Mouse (Mus musculus) hindbrain, embryonic 11.5 days (tissue): ENCODE measurements around the gene Gmeb2. TPM values are rescaled to one million over a fixed set of nuclear protein-coding genes. Genes with fewer than 3 reads are reported as not detected.

Experiments used
- ATAC-seq: fragments of 200-750 bp; cut with Nextera tagmentation; 2 replicates; pipeline ENCODE4 v1.8.0; 2017; ENCODE audit warnings: mild to moderate bottlenecking, moderate TSS enrichment, moderate library complexity; ENCODE audit not compliant: low FRiP score
- DNase-seq: peaks from one replicate; pipeline ENCODE4 v3.0.0-alpha.2; 2015; ENCODE audit warnings: low spot score
- H3K27ac ChIP-seq: fragments of 300-500 bp; sonication (generic); 2 replicates; pipeline ENCODE4 v1.5.1; 2014; ENCODE audit warnings: mild to moderate bottlenecking, low read depth, low read length
- H3K27me3 ChIP-seq: fragments of 300-500 bp; sonication (generic); 2 replicates; pipeline ENCODE4 v1.6.1; 2014; ENCODE audit warnings: mild to moderate bottlenecking, low read length, moderate library complexity, mixed read lengths; ENCODE audit not compliant: control insufficient read depth, insufficient read depth
- H3K36me3 ChIP-seq: fragments of 300-500 bp; sonication (generic); 2 replicates; pipeline ENCODE4 v1.6.1; 2014; ENCODE audit warnings: mild to moderate bottlenecking, low read length, moderate library complexity, mixed read lengths; ENCODE audit not compliant: control insufficient read depth, insufficient read depth
- H3K4me1 ChIP-seq: fragments of 300-500 bp; sonication (generic); replicated peaks from 2 replicates; pipeline ENCODE4 v1.6.1; 2014; ENCODE audit warnings: low read length, mixed read lengths; ENCODE audit not compliant: control insufficient read depth, insufficient read depth
- H3K4me2 ChIP-seq: fragments of 300-500 bp; sonication (generic); replicated peaks from 2 replicates; pipeline ENCODE4 v1.6.1; 2014; ENCODE audit warnings: mild to moderate bottlenecking, low read depth, low read length
- H3K4me3 ChIP-seq: fragments of 300-500 bp; sonication (generic); 2 replicates; pipeline ENCODE4 v1.5.1; 2014; ENCODE audit warnings: low read depth, low read length
- H3K9ac ChIP-seq: fragments of 300-500 bp; sonication (generic); 2 replicates; pipeline ENCODE4 v1.6.1; 2014; ENCODE audit warnings: low read depth, low read length
- H3K9me3 ChIP-seq: fragments of 300-500 bp; sonication (generic); 2 replicates; pipeline ENCODE4 v1.6.1; 2016; ENCODE audit warnings: low read length; ENCODE audit not compliant: control insufficient read depth
- WGBS: fragments of 180-500 bp; shearing (Covaris S2); extraction: QIAGEN DNeasy Blood & Tissue Kit; methylation state at CpG from one replicate; pipeline ENCODE4 v1.1.7; 2014; 5-methylcytosine and 5-hydroxymethylcytosine counted together
- polyA plus RNA-seq: library from polyadenylated mRNA; unstranded; fragments of >200 nt; fragmentation: Nextera tagmentation; extraction: Ambion mirVana; gene quantifications from 2 replicates; pipeline ENCODE4 v1.2.1, GENCODE M21; 2014

Gmeb2 gene
- polyA plus RNA-seq, 1 experiment from 2014 or later = 17.9 TPM

DNA sequence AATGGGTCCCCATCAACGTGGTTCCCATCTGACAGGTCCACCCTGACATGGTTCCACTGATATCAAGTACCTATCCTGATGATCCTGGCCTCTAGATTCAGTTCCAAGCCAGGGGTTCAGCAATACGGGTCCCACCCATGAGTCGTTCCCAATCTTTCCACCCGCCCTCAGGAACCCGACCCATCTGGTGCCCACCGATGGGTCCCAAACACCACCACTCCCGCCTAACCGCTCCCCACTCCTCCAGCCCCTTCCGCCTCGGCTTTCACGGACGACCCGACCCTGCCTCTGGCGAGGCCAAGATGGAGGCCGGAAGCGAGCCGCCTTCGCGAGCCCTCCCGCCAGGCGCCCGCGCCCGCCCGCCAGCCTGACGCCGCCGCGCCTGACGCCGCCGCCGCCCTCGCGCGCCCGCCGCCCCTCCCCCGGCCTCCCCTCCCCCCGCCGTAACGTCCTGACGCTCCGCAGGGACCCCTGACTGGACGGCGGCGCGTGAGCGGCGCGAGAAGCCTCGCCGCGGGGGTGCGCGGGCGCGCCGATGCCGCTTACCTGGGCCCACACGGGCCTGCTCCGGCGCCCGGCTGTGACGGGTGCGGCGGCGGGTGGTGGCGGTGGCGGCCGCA lies 387 bp downstream of the Gmeb2 start:
- no peaks in the 10 kb centered on the region for H3K27me3 ChIP-seq
- ATAC-seq = peak; percentile 91
- H3K4me3 ChIP-seq = peak overlapping the region; percentile 66
- peak overlapping the region; percentile 97 for H3K27ac ChIP-seq
- peak overlapping the region; percentile 50 for H3K4me2 ChIP-seq
- H3K9me3 ChIP-seq = no peaks in the 10 kb centered on the region
- H3K36me3 ChIP-seq = no peaks in the 10 kb centered on the region
- H3K4me1 ChIP-seq = no peaks in the 10 kb centered on the region
- peak; percentile 87 for DNase-seq
- WGBS = 0% methylated on average over 37 of the region's 71 CpGs
- peak overlapping the region; percentile 88 for H3K9ac ChIP-seq

DNA sequence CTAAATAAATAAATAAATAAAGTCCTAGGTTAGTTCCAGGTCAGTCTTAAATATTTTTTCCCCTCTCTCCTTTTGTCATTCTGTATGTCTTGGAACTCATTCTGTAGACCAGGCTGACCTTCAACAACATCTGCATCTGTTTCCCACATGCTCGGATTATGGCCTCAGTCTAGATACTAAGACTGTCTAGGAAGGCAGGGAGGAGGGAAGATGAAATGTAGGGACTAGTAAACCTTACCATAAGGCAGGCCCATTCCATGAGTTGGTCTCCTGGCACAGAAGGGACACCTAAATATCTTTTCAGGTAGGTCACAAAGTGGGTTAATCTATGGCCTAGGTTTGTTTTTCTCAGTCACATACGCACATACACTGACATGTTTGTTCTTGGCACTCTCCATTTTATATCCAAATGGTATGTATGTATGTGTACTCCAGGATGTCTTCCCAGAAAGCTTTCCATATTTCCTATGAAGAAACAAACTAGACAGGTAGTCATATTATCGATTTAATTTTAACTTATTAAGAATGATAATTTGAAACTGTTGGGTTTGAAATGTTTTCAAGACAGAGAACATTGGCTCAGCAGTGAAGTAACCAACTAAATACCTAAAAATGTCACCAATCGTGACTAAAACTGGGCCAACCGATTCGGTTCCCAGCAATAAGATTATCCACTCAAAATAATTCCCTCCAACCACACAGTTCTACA lies 1.1 kb downstream of the Gmeb2 start:
- 61% methylated on average over 6 of the region's 6 CpGs for WGBS
- Histone ChIP-seq H3K9me3 (no peaks in the 10 kb centered on the region), H3K4me1 (no peaks in the 10 kb centered on the region), H3K27ac (peak overlapping the region; percentile 97), H3K4me3 (peak overlapping the region; percentile 66), H3K9ac (peak overlapping the region; percentile 88), H3K36me3 (no peaks in the 10 kb centered on the region), H3K27me3 (no peaks in the 10 kb centered on the region), H3K4me2 (peak overlapping the region; percentile 50)
- DNase-seq (no peak), ATAC-seq (no peak)

DNA sequence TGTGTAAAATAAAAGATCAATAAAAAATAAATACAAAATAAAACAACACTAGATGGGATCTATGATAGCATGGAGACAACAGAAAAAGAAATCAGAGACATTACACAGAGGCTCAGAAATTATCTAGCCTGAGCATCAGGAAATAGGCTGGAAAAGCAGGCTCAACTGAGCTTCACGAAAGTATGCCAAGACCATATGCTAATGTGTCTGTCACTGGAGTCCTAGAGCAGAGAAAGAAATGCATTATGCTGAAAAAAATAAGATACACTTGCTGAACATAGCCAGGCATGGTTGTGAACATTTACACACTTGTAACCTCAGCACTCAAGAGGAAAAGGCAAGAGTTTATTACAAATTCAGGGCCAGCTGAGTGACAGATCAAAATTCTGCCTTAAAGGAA lies 7.9 kb downstream of the Gmeb2 start:
- H3K9ac ChIP-seq = no peak overlapping the region
- no peaks in the 10 kb centered on the region for H3K4me1 ChIP-seq
- H3K27ac ChIP-seq = no peak overlapping the region
- H3K4me2 ChIP-seq = no peak overlapping the region
- no peaks in the 10 kb centered on the region for H3K27me3 ChIP-seq
- no peak overlapping the region for H3K4me3 ChIP-seq
- H3K36me3 ChIP-seq = no peaks in the 10 kb centered on the region
- ATAC-seq = no peak
- H3K9me3 ChIP-seq = no peaks in the 10 kb centered on the region
- no peak for DNase-seq
- 86% methylated on average over 1 of the region's 1 CpGs for WGBS

DNA sequence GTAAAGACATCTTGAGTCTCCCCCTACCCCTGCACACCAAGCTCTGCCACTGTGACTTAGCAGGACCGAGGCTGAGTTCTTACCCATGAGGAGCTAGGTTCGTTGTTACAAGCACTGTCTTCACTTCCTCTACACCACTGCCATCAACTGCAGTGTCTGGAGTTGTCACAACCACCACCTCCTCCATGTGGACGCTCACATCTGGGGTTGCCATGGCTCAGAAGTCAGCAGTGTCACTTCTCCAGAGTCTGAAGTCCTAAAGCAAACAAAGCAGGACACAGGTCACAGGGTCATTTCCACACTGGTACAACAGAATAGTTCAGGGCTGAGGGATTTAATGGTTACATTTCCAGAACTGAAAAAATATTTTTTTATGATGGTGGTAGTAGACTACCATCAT lies 10.0 kb downstream of the Gmeb2 start:
- Histone ChIP-seq H3K9ac (no peak overlapping the region), H3K27me3 (no peaks in the 10 kb centered on the region), H3K4me3 (no peak overlapping the region), H3K4me2 (no peak overlapping the region), H3K4me1 (no peaks in the 10 kb centered on the region), H3K27ac (no peak overlapping the region), H3K9me3 (no peaks in the 10 kb centered on the region), H3K36me3 (no peaks in the 10 kb centered on the region)
- ATAC-seq (no peak), DNase-seq (no peak)
- WGBS = 81% methylated on average over 3 of the region's 3 CpGs

DNA sequence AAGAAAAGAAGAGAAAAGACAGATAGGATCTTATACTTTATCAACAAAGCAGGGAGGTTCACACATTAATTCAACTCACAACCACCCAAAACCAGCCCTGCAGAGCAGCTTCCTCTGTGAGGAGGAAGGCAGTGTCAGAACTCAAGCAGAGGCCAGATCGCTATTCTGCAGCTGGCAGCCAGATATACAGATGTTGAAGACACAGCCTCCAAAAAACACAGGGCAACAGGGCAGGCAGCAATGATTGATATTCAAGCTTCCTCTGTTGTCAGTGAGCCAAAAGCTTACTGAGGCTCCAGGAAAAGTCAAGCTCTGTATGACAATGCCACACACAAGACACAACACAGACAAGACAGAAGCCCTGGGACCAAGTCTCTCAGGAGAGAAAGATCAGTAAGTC lies 11.1 kb downstream of the Gmeb2 start:
- no peak for DNase-seq

DNA sequence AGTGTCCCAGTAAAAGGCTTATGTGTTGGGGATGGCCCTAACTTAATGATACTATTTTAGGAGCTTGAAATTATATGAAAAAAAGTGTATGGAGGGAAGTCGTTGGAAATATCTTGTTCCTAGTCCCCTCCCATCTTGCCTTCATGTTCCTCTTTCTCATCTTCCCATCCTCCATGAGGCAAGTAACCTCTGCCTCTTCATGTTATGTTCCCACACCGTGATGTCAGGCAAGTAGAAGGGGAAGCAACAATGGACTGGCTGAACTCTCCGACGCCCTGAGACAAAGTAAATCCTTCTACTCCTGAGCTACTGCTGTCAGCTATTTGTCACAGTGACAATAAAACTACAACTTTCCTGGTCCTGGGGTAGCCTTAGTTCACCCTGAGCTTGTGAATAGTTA lies 13.2 kb downstream of the Gmeb2 start:
- ATAC-seq = no peak
- H3K36me3 ChIP-seq = no peaks in the 10 kb centered on the region
- 73% methylated on average over 4 of the region's 4 CpGs for WGBS

More for the DNA sequence above, 11.1 kb downstream of the Gmeb2 start:
- Histone ChIP-seq H3K27me3 (no peaks in the 10 kb centered on the region), H3K27ac (no peak overlapping the region), H3K36me3 (no peaks in the 10 kb centered on the region), H3K9me3 (no peaks in the 10 kb centered on the region), H3K4me3 (no peak overlapping the region), H3K4me1 (no peaks in the 10 kb centered on the region), H3K9ac (no peak overlapping the region), H3K4me2 (no peak overlapping the region)
- 81% methylated on average over 1 of the region's 1 CpGs for WGBS
- ATAC-seq = no peak

DNA sequence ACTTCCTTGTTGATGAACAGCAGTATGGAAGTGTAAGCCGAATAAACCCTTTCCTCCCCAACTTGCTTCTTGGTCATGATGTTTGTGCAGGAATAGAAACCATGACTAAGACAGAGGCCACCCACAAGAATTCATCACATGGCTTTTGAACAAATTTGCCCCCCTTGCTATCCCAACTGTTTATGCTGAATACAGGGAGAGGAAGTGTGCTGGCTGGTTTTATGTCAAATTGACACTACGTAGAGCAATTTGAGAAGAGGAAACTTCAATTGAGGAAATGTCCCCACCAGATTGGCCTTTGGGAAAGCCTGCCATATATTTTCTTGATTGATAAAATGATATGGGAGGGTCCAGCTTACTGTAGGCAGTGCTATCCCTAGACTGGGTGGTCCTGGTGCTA lies 14.0 kb downstream of the Gmeb2 start:
- ATAC-seq = no peak
- no peak overlapping the region for H3K27ac ChIP-seq

More for the DNA sequence above, 13.2 kb downstream of the Gmeb2 start:
- H3K27me3 ChIP-seq = no peaks in the 10 kb centered on the region
- H3K9me3 ChIP-seq = no peaks in the 10 kb centered on the region
- no peak overlapping the region for H3K4me3 ChIP-seq
- DNase-seq = no peak
- H3K4me2 ChIP-seq = no peak overlapping the region
- no peaks in the 10 kb centered on the region for H3K4me1 ChIP-seq
- no peak overlapping the region for H3K27ac ChIP-seq
- H3K9ac ChIP-seq = no peak overlapping the region

DNA sequence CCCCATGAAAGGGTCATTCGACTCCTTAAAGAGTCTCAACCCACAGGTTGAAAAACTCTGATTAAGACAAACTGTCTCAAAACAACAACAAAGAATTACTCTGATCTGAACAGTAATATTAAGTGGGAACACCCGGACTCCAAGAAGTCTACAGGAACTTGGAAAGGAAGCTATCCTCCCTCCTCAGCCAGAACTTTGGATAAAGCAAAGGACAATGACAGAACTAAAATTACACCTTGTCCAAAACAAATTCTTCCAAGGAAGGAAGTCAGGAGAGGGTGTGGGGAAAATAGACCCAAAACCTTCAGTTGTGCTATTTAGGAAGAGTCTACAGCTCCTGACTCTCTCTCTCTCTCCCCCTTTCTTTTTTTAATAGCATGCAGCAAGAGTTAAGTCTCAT lies 15.7 kb downstream of the Gmeb2 start:
- DNase-seq (no peak), ATAC-seq (no peak)
- no peaks in the 10 kb centered on the region for H3K36me3 ChIP-seq
- H3K27ac ChIP-seq = no peak overlapping the region
- no peaks in the 10 kb centered on the region for H3K27me3 ChIP-seq
- H3K9me3 ChIP-seq = no peaks in the 10 kb centered on the region
- WGBS = 94% methylated on average over 2 of the region's 2 CpGs
- no peak overlapping the region for H3K4me2 ChIP-seq
- no peaks in the 10 kb centered on the region for H3K4me1 ChIP-seq
- no peak overlapping the region for H3K9ac ChIP-seq
- H3K4me3 ChIP-seq = no peak overlapping the region

More for the DNA sequence above, 14.0 kb downstream of the Gmeb2 start:
- H3K27me3 ChIP-seq = no peaks in the 10 kb centered on the region
- no peaks in the 10 kb centered on the region for H3K36me3 ChIP-seq
- no peak overlapping the region for H3K9ac ChIP-seq
- no peaks in the 10 kb centered on the region for H3K4me1 ChIP-seq
- no peak overlapping the region for H3K4me3 ChIP-seq
- no peak for DNase-seq
- H3K4me2 ChIP-seq = no peak overlapping the region
- 82% methylated on average over 2 of the region's 2 CpGs for WGBS
- no peaks in the 10 kb centered on the region for H3K9me3 ChIP-seq

DNA sequence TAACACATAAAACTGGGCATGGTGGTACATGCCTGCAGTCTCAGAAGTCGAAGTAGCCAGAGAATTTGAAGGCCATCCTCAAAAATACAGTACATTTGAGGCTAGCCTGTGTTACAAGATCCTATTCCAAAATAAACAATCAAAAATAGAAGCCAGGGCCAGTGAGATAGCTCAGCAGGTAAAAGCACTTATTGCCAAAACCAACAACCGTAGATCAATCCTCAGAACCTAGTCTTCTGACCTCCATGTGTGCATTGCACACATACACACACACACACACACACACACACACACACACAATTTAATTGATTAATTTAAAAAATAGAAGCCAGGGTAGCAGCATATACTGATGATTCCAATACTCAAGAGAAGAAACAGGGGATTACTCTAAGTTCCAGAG lies 21.0 kb downstream of the Gmeb2 start:
- Histone ChIP-seq H3K9me3 (no peaks in the 10 kb centered on the region), H3K27me3 (no peaks in the 10 kb centered on the region), H3K27ac (no peak overlapping the region), H3K4me1 (no peaks in the 10 kb centered on the region), H3K4me2 (no peak overlapping the region), H3K9ac (no peak overlapping the region), H3K4me3 (no peak overlapping the region), H3K36me3 (0 out of 2 replicates have a peak, but pooled peaks cover 7% of the 10 kb centered on the region)
- ATAC-seq = no peak
- 96% methylated on average over 2 of the region's 2 CpGs for WGBS
- DNase-seq = no peak
